Mouse (Mus musculus): ENCODE results near the gene Ago3. TPM values are rescaled to one million over a fixed set of nuclear protein-coding genes. Genes with fewer than 3 reads are reported as not detected.

The Ago3 gene
- total and polyA plus RNA-seq, 2 experiments from 2014 or later: 10.6 to 11.8 TPM

GRCm38 (mm10) chr4:126454547-126455254 is 25.3 kb upstream of the Ago3 start:
- Histone ChIP-seq H3K4me2 (ENCODE audit: low read depth, low read length, poor library complexity, severe bottlenecking) (no peak overlapping the region), H3K27me3 (ENCODE audit: insufficient read depth, low read length) (no peaks in the 10 kb centered on the region), H3K36me3 (ENCODE audit: insufficient read depth, low read length) (peaks cover 46% of the 10 kb centered on the region), H3K4me3 (ENCODE audit: low read depth, low read length) (no peak overlapping the region), H3K9me3 (ENCODE audit: low read length) (no peaks in the 10 kb centered on the region), H3K9ac (replicated peaks; ENCODE audit: low read length, poor library complexity, severe bottlenecking) (no peak overlapping the region), H3K27ac (ENCODE audit: low read depth, low read length) (no peak overlapping the region), H3K4me1 (ENCODE audit: insufficient read depth, low read length) (no peaks in the 10 kb centered on the region)
- ATAC-seq (ENCODE audit: low FRiP score) (no peak), DNase-seq (ENCODE audit: low spot score) (no peak)
- WGBS: 94% methylated on average over 5 of the region's 5 CpGs
- TF ChIP-seq CTCF (IDR thresholded peaks at IDR 0.05): no peak

GRCm38 (mm10) chr4:126450268-126450667 is 20.9 kb upstream of the Ago3 start:
- DNase-seq (ENCODE audit: low spot score) (no peak), ATAC-seq (ENCODE audit: low FRiP score) (no peak)
- H3K4me2 ChIP-seq (ENCODE audit: low read depth, low read length, poor library complexity, severe bottlenecking): no peak overlapping the region
- no peak overlapping the region for H3K4me3 ChIP-seq (ENCODE audit: low read depth, low read length)
- no peaks in the 10 kb centered on the region for H3K4me1 ChIP-seq (ENCODE audit: insufficient read depth, low read length)
- no peaks in the 10 kb centered on the region for H3K27me3 ChIP-seq (ENCODE audit: insufficient read depth, low read length)
- no peak for TF ChIP-seq CTCF (IDR thresholded peaks at IDR 0.05)
- H3K36me3 ChIP-seq (ENCODE audit: insufficient read depth, low read length): peaks cover 42% of the 10 kb centered on the region
- H3K9me3 ChIP-seq (ENCODE audit: low read length): no peaks in the 10 kb centered on the region
- H3K9ac ChIP-seq (replicated peaks; ENCODE audit: low read length, poor library complexity, severe bottlenecking): no peak overlapping the region
- 97% methylated on average over 1 of the region's 1 CpGs for WGBS
- no peak overlapping the region for H3K27ac ChIP-seq (ENCODE audit: low read depth, low read length)

- no peak overlapping the region for H3K27ac ChIP-seq (ENCODE audit: low read depth, low read length)
- H3K4me3 ChIP-seq (ENCODE audit: low read depth, low read length): no peak overlapping the region
- H3K27me3 ChIP-seq (ENCODE audit: insufficient read depth, low read length): no peaks in the 10 kb centered on the region
- WGBS: 87% methylated on average over 7 of the region's 7 CpGs
- H3K4me1 ChIP-seq (ENCODE audit: insufficient read depth, low read length): no peaks in the 10 kb centered on the region
- no peak for TF ChIP-seq CTCF (IDR thresholded peaks at IDR 0.05)
- DNase-seq (ENCODE audit: low spot score) (no peak), ATAC-seq (ENCODE audit: low FRiP score) (no peak)
- H3K36me3 ChIP-seq (ENCODE audit: insufficient read depth, low read length): peaks cover 49% of the 10 kb centered on the region
- H3K9me3 ChIP-seq (ENCODE audit: low read length): no peaks in the 10 kb centered on the region
- no peak overlapping the region for H3K4me2 ChIP-seq (ENCODE audit: low read depth, low read length, poor library complexity, severe bottlenecking)
- no peak overlapping the region for H3K9ac ChIP-seq (replicated peaks; ENCODE audit: low read length, poor library complexity, severe bottlenecking)
Measured at GRCm38 (mm10) chr4:126447126-126447525, 17.8 kb upstream of the Ago3 start.

- Histone ChIP-seq H3K27ac (ENCODE audit: low read depth, low read length) (no peak overlapping the region), H3K9me3 (ENCODE audit: low read length) (no peaks in the 10 kb centered on the region), H3K36me3 (ENCODE audit: insufficient read depth, low read length) (peaks cover 68% of the 10 kb centered on the region), H3K9ac (replicated peaks; ENCODE audit: low read length, poor library complexity, severe bottlenecking) (no peak overlapping the region), H3K4me2 (ENCODE audit: low read depth, low read length, poor library complexity, severe bottlenecking) (no peak overlapping the region), H3K4me3 (ENCODE audit: low read depth, low read length) (no peak overlapping the region), H3K27me3 (ENCODE audit: insufficient read depth, low read length) (no peaks in the 10 kb centered on the region), H3K4me1 (ENCODE audit: insufficient read depth, low read length) (no peaks in the 10 kb centered on the region)
- WGBS: 79% methylated on average over 3 of the region's 3 CpGs
- no peak for ATAC-seq (ENCODE audit: low FRiP score)
- no peak for TF ChIP-seq CTCF (IDR thresholded peaks at IDR 0.05)
- no peak for DNase-seq (ENCODE audit: low spot score)
Measured at GRCm38 (mm10) chr4:126444528-126444927, 15.2 kb upstream of the Ago3 start.

GRCm38 (mm10) chr4:126438261-126438660 is 8.9 kb upstream of the Ago3 start:
- Histone ChIP-seq H3K27me3 (ENCODE audit: insufficient read depth, low read length) (no peaks in the 10 kb centered on the region), H3K9me3 (ENCODE audit: low read length) (no peaks in the 10 kb centered on the region), H3K4me2 (ENCODE audit: low read depth, low read length, poor library complexity, severe bottlenecking) (no peak overlapping the region), H3K9ac (replicated peaks; ENCODE audit: low read length, poor library complexity, severe bottlenecking) (no peak overlapping the region), H3K27ac (ENCODE audit: low read depth, low read length) (0 out of 2 replicates have a peak overlapping the region, but pooled peaks have one; percentile 14), H3K36me3 (ENCODE audit: insufficient read depth, low read length) (peaks cover 65% of the 10 kb centered on the region), H3K4me1 (ENCODE audit: insufficient read depth, low read length) (no peaks in the 10 kb centered on the region), H3K4me3 (ENCODE audit: low read depth, low read length) (no peak overlapping the region)
- no peak for TF ChIP-seq CTCF (IDR thresholded peaks at IDR 0.05)
- ATAC-seq (ENCODE audit: low FRiP score) (no peak), DNase-seq (ENCODE audit: low spot score) (no peak)
- WGBS: 88% methylated on average over 5 of the region's 5 CpGs

- Histone ChIP-seq H3K9me3 (ENCODE audit: low read length) (no peaks in the 10 kb centered on the region), H3K27ac (ENCODE audit: low read depth, low read length) (peak overlapping the region; percentile 12; the same call in 1 of the 2 replicates), H3K4me2 (ENCODE audit: low read depth, low read length, poor library complexity, severe bottlenecking) (no peak overlapping the region), H3K36me3 (ENCODE audit: insufficient read depth, low read length) (peaks cover 46% of the 10 kb centered on the region), H3K4me1 (ENCODE audit: insufficient read depth, low read length) (no peaks in the 10 kb centered on the region), H3K9ac (replicated peaks; ENCODE audit: low read length, poor library complexity, severe bottlenecking) (no peak overlapping the region), H3K27me3 (ENCODE audit: insufficient read depth, low read length) (no peaks in the 10 kb centered on the region), H3K4me3 (ENCODE audit: low read depth, low read length) (no peak overlapping the region)
- no peak for TF ChIP-seq CTCF (IDR thresholded peaks at IDR 0.05)
- WGBS: 53% methylated on average over 2 of the region's 2 CpGs
- DNase-seq (ENCODE audit: low spot score) (peak; percentile 78), ATAC-seq (ENCODE audit: low FRiP score) (peak; percentile 71)
Measured at GRCm38 (mm10) chr4:126436268-126436667, 6.9 kb upstream of the Ago3 start.

Measured in midbrain, postnatal 0 days (tissue).